Mouse (Mus musculus) kidney, adult 2 months (tissue): ENCODE data around the gene Gmcl1.

Experiments
- CTCF ChIP-seq: fragments of 200-500 bp; conservative IDR thresholded peaks from 2 replicates; pipeline ENCODE4 v1.5.1; 2011; ENCODE audit warnings: low read depth, mild to moderate bottlenecking, control low read depth, low read length, moderate library complexity, mixed read lengths; ENCODE audit not compliant: insufficient read depth, insufficient read length
- POLR2A ChIP-seq: fragments of 200-500 bp; IDR thresholded peaks from one replicate; pipeline ENCODE4 v1.6.1; 2011; ENCODE audit warnings: low read depth, low read length, control low read depth

DNA sequence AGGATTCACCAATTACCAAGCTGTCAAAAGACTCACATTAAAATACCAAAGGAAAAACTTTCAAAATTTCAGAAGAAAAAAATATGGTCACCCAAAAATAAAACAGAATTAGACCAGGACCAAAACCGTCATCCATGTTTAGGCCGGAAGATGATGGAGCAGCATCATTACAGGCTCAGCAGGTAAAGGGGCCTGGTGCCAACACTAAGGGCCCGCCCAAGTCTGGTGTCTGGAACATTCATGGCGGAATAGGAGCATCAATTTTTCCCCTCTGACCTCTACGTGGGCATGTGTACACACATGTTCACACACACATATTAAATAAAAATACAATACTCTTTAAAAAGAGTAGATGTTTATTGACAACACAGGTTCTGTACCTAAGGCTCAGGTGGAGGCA lies 4.5 kb downstream of the Gmcl1 start:
- no peak for TF ChIP-seq CTCF
- no peak for TF ChIP-seq POLR2A
